Mouse (Mus musculus): Measurements from ENCODE around the gene Snai1.

Snai1 gene

GRCm38 (mm10) chr2:167537476-167538297 is at the start of gene Snai1:
Gene Snai1, plus strand, starts transcription at chr2:167538195.
- peak; percentile 90 for DNase-seq

GRCm38 (mm10) chr2:167490813-167491525 is 47.0 kb upstream of the Snai1 start:
- no peak for DNase-seq

GRCm38 (mm10) chr2:167491757-167492708 is 46.0 kb upstream of the Snai1 start, which contains the start of gene Rnf114:
Gene Rnf114, plus strand, starts transcription at chr2:167492645.
- no peak for DNase-seq

GRCm38 (mm10) chr2:167492713-167493636 is 45.0 kb upstream of the Snai1 start, which contains the start of gene Spata2:
Gene Spata2, minus strand, starts transcription at chr2:167492887.
- DNase-seq: peak; percentile 94

DNA sequence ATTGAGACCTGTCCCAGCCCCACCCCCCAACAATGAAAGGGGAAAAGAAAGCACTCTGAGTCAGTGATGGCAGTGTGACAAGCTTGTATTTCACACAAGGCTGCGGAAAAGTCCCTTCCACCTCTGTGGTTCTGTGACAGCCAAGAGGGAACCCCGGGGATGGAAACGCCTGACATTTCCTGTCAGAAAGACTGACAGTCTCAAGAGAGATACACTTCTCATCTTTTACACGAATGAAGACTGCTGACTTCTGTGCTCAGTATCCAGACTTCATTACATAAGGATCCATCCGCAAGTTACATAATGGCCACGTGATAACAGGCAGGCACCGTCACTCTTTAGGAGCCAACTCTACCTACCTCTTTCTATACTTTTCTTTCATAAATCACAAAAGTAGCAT is 41.6 kb upstream of the Snai1 start:
- DNase-seq: no peak

- DNase-seq: peak; percentile 77
Observed at GRCm38 (mm10) chr2:167497272-167497671, 40.7 kb upstream of the Snai1 start.

- DNase-seq: no peak
Observed at GRCm38 (mm10) chr2:167502554-167503252, 35.3 kb upstream of the Snai1 start.

DNA sequence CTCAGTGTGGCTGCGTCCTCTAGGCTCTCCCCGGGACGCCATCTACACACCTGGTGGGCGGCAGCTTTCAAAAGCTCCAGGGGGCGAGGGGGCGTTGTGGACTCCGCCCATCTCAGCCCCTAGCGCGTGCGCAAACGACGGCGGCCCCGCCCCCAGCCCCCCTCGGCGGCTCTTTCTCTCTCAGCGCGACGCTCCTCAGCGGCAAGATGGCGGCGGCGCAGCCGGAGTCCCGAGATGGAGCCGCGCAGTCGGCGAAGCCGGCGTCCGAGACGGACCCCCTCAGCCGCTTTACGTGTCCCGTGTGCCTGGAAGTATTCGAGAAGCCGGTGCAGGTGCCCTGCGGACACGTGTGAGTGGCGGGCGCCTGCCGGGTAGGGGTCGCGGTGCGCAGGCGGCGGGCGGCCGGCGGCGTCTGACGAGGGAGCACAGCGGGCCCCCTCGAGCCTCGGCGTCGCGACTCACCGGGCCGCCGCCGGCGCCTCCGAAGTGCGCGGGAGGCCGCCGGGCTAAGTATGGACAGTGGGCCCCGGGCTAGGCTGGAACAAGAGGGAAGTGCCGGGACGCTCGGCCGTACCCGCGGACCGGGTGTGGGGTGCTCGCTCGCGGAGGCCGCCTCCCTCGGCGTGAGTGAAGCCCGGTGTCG is 34.6 kb upstream of the Snai1 start:
- peak; percentile 93 for DNase-seq

GRCm38 (mm10) chr2:167503896-167504349 is 34.1 kb upstream of the Snai1 start:
- peak; percentile 72 for DNase-seq

DNA sequence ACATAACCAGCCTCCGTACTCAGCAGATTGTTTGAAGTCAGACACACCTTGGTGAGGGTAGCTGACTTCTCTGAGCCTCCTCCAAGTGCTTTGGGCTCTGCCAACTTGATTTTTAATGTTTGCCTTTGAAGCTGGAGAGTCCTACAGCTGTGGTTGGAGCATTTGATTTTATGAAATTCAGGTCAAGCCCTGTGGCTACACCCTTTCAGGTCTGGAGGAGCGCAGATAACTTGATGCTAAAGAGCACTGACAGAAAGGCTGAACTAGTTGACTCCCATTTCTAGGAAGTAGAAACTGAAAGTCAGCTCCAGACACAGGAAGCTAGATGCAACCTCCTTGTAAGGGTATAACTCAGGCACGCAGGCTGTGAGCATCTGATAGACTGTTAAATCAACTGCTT is 32.9 kb upstream of the Snai1 start:
- DNase-seq: peak; percentile 50

GRCm38 (mm10) chr2:167506546-167507260 is 31.3 kb upstream of the Snai1 start:
- no peak for DNase-seq

GRCm38 (mm10) chr2:167507719-167508385 is 30.1 kb upstream of the Snai1 start:
- no peak for DNase-seq

- no peak for DNase-seq
Observed at GRCm38 (mm10) chr2:167508569-167508968, 29.4 kb upstream of the Snai1 start.

- peak; percentile 39 for DNase-seq
Observed at GRCm38 (mm10) chr2:167510485-167510884, 27.5 kb upstream of the Snai1 start.

DNA sequence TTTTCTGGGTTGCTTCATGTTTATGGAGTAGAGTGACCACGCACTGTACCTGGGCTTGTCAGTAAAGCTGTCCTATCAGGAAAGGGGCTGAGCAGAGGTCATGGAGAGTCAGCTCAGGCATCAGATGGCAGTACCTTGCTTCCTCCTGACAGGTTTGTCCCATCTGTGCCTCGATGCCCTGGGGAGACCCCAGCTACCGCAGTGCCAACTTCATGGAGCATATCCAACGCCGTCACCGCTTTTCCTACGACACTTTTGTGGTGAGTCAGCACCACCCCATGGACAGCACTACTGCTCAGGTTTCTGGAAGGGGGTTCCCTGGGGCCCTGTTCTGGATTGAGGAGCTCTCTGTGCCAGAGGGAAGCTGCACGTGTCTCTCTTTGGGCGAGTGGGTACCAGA is 25.6 kb upstream of the Snai1 start:
- no peak for DNase-seq

DNA sequence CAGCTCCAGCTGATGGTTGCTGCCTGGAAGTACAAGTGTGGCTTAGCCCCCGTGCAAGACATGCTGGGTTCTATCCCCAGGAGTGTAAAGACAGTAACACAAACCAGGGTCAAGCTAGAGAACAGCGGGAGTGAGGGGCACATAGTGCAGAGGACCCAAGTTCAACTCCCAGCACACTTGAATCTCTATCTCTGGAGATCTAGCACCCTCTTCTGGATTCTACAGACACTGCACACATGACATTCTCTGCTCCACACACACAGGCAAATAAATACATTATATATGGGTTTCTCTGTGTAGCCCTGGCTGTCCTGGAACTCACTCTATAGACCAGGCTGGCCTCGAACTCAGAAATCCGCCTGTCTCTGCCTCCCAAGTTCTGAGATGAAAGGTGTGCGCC is 25.0 kb upstream of the Snai1 start:
- DNase-seq: no peak

DNA sequence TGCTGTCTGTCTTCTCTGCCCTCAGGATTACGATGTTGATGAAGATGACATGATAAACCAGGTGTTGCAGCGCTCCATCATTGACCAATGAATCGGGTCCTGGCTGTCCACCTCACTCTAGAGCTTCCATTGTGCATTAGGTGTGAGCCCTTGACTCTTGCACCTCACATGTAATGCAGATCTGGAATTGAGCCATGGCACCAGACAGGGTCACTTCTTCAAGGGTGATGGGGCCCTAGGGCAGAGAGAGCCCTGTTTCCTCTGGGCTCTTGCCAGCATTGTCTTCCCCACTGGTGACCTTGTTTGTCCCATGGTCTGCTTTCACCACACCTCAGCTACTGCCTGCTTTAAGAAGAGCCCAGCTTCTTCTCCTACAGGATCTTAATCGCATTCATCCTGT is 23.4 kb upstream of the Snai1 start:
- no peak for DNase-seq

DNA sequence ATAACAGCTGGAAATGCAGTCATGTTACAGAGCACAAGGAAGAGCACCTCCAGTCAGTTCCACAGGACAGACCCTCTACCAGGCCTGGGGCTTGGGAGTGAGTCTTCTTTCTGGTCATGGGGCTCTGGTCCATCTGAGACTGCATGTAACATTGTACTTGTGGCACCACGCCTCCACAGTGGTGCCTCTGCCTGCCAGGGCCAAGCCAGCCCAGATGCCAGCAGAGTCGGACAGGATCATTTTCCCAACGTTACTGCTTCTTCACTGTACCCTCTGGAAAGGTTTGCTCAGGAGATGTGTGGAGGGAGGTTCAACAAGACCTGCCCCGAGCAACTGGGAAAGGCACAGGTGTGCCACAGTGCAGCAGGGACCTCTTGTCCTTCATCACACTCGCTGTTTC is 22.3 kb upstream of the Snai1 start:
- DNase-seq: no peak

DNA sequence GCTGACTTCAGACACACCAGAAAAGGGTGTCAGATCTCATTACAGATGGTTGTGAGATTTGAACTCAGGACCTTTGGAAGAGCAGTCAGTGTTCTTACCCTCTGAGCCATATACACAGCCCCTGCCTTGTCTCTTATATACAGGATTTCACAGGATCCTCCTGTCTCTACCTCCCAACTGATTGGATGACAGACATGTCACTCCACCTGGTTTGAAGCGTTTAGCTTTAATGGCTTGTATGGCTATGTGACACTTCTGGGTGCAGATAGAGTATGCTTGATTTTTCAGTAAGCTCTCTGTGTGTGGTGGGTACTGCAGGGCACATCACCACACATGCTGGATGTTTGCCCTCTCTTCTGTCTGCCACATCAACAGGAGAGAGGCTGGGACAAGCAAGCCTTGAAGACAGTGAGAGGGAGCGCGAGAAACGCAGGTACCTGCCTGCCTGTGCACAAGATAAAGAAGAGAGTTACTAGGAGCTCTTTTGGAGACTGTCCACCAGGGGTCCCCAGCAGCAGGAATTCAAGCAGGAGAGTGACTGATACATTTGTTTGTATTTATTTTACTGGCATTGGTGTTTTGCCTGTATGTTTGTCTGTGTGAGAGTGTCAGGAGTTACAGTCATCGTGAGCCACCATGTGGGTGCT is 18.3 kb upstream of the Snai1 start:
- peak; percentile 31 for DNase-seq
